Mouse (Mus musculus) lung, postnatal 0 days (tissue): ENCODE results near the gene Yipf3.

Experiments used
- CTCF ChIP-seq: IDR thresholded peaks from 2 replicates; pipeline ENCODE4 v1.5.1; 2016; ENCODE audit warnings: antibody characterized with exemption, mild to moderate bottlenecking
- EP300 ChIP-seq: IDR thresholded peaks from 2 replicates; pipeline ENCODE4 v1.6.1; 2016; ENCODE audit warnings: antibody characterized with exemption, mild to moderate bottlenecking, control low read depth

DNA sequence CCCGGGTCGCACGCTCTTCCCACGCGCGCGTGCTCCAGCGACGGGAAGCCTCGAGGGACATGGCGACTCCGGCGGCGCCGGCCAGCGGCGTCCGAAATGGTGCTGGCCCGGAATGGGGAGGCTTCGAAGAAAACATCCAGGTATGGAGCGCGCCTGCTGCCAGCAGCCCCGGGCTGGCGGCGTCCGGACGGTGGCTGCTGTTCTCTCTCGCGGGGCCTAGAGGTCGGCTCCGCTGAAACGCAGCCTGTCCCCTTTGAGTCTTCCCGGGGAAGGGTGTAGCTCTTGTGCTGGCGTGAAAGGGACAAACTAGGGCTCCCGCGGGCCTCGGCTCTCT is 276 bp downstream of the Yipf3 start:
- TF ChIP-seq CTCF: no peak
- no peak for TF ChIP-seq EP300
